8 mouse cellular contexts compared by ENCODE assay signal in the genomic region with DNA sequence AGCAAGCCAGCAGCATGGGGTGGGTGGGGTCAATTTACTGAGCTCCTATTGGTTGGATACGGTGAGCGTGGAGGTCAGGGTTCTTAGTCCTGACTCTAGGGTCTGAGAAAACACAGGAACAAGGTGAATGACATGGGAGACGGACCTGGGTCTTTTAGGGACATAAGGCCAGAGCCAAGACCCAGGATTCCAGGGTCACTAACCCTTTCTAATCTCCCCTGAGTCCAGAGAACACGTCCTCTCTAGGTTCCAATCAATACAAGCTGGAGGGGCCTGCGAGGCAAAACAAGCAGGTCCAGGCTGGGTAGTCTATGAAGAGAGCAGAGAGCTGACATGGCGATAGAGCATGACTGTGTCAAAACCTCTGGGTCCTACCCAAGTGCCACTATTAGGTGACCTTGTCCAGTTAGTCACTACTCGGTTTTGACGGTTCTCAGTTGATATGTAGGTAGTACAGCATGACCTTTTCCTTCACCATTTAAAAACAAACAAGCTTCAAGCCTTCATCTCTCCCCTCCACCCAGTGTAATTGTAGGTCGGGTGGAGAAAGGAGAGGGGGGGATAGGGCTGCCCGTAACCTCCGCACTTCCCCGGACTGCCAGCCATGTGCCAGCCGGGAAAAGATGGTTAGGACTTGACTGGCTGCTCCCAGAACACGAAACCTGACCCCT. TPM values are rescaled to one million over a fixed set of nuclear protein-coding genes. Genes with fewer than 3 reads are reported as not detected.
A peak's percentile ranks its signal among the peaks of the same experiment; 100 is the strongest.
DNase-seq lines count a peak whose midpoint lies in the region; ATAC-seq lines count a peak whose summit lies in the region.

No protein-coding gene starts in this region.

- peak overlapping the region; percentile 91 for H3K9ac ChIP-seq in heart, embryonic 13.5 days
- H3K9ac ChIP-seq in neural tube, embryonic 13.5 days = peak overlapping the region; percentile 82

- H3K9me3 ChIP-seq in heart, embryonic 13.5 days = no peaks in the 10 kb centered on the region
- no peaks in the 10 kb centered on the region for H3K9me3 ChIP-seq in neural tube, embryonic 13.5 days

- H3K4me1 ChIP-seq in heart, embryonic 13.5 days = peaks cover 34% of the 10 kb centered on the region
- peaks cover 36% of the 10 kb centered on the region for H3K4me1 ChIP-seq in neural tube, embryonic 13.5 days (replicated peaks)

- peaks cover 41% of the 10 kb centered on the region for H3K36me3 ChIP-seq in heart, embryonic 13.5 days
- H3K36me3 ChIP-seq in neural tube, embryonic 13.5 days = peaks cover 8% of the 10 kb centered on the region; the same call in 1 of the 2 replicates

- DNase-seq in embryo, embryonic 10.5 days (ENCODE audit: low spot score) = peak; percentile 19
- DNase-seq in embryo, embryonic 10 days (ENCODE audit: low spot score) = no peak
- DNase-seq in adrenal gland, postnatal 10 days = peak; percentile 59
- DNase-seq in kidney, postnatal 14 days = peak; percentile 24
- no peak for DNase-seq in layer of hippocampus, adult 11-12 months (ENCODE audit: low spot score)
- DNase-seq in urinary bladder, adult 2 months (ENCODE audit: low spot score) = no peak

- 8% methylated on average over 14 of the region's 14 CpGs for WGBS in heart, embryonic 13.5 days
- 9% methylated on average over 14 of the region's 14 CpGs for WGBS in neural tube, embryonic 13.5 days

- ATAC-seq in heart, embryonic 13.5 days (ENCODE audit: extremely low read depth, insufficient number of reproducible peaks, low FRiP score, low TSS enrichment) = 0 out of 2 replicates have a peak, but pooled peaks have one; percentile 3
- peak; percentile 17; the same call in 1 of the 2 replicates for ATAC-seq in neural tube, embryonic 13.5 days (ENCODE audit: low read depth)

- peak overlapping the region; percentile 71 for H3K4me3 ChIP-seq in heart, embryonic 13.5 days
- H3K4me3 ChIP-seq in neural tube, embryonic 13.5 days = peak overlapping the region; percentile 64

- H3K27ac ChIP-seq in heart, embryonic 13.5 days (replicated peaks) = peak overlapping the region; percentile 95
- H3K27ac ChIP-seq in neural tube, embryonic 13.5 days (replicated peaks) = peak overlapping the region; percentile 85

- no peaks in the 10 kb centered on the region for H3K27me3 ChIP-seq in heart, embryonic 13.5 days (replicated peaks)
- 0 out of 2 replicates have a peak, but pooled peaks cover 8% of the 10 kb centered on the region for H3K27me3 ChIP-seq in neural tube, embryonic 13.5 days

- peak overlapping the region; percentile 99 for H3K4me2 ChIP-seq in heart, embryonic 13.5 days
- peak overlapping the region; percentile 98 for H3K4me2 ChIP-seq in neural tube, embryonic 13.5 days

RNA-seq across cellular contexts. Expression of a gene that starts 1.4 kb away (rescaled TPM):
- total RNA-seq in adrenal gland, postnatal 10 days (2021) = 100 to 1,000 TPM; 337 to 338 TPM
- polyA plus RNA-seq in heart, embryonic 13.5 days (2015; fragmentation: Nextera tagmentation; extraction: Ambion mirVana) = 223 and 248 TPM in 2 replicates
- polyA plus RNA-seq in neural tube, embryonic 13.5 days (2015; fragmentation: Nextera tagmentation; extraction: Ambion mirVana) = 151 and 159 TPM in 2 replicates
- polyA plus RNA-seq in urinary bladder, adult 2 months (2012; rRNA removed) = 393 and 417 TPM in 2 replicates

RNA-seq across cellular contexts. Expression of a gene that starts 5.7 kb away (rescaled TPM):
- not detected for total RNA-seq in adrenal gland, postnatal 10 days (2021)
- polyA plus RNA-seq in heart, embryonic 13.5 days (2015; fragmentation: Nextera tagmentation; extraction: Ambion mirVana) = not detected in 2 replicates
- polyA plus RNA-seq in neural tube, embryonic 13.5 days (2015; fragmentation: Nextera tagmentation; extraction: Ambion mirVana) = not detected in 2 replicates
- 0.11 TPM in 1 of 2 replicates, not detected in the other for polyA plus RNA-seq in urinary bladder, adult 2 months (2012; rRNA removed)

RNA-seq across cellular contexts. Expression of a gene that starts 10.0 kb away (rescaled TPM):
- not detected for total RNA-seq in adrenal gland, postnatal 10 days (2021)
- not detected in 2 replicates for polyA plus RNA-seq in heart, embryonic 13.5 days (2015; fragmentation: Nextera tagmentation; extraction: Ambion mirVana)
- not detected in 2 replicates for polyA plus RNA-seq in neural tube, embryonic 13.5 days (2015; fragmentation: Nextera tagmentation; extraction: Ambion mirVana)
- polyA plus RNA-seq in urinary bladder, adult 2 months (2012; rRNA removed) = 0.75 and 1.0 TPM in 2 replicates

RNA-seq across cellular contexts. Expression of a gene that starts 19.8 kb away (rescaled TPM):
- total RNA-seq in adrenal gland, postnatal 10 days (2021) = under 1 TPM; 0.24 to 0.97 TPM
- 0.13 and 0.48 TPM in 2 replicates for polyA plus RNA-seq in heart, embryonic 13.5 days (2015; fragmentation: Nextera tagmentation; extraction: Ambion mirVana)
- polyA plus RNA-seq in neural tube, embryonic 13.5 days (2015; fragmentation: Nextera tagmentation; extraction: Ambion mirVana) = 1.3 and 1.5 TPM in 2 replicates
- 1.2 and 2.0 TPM in 2 replicates for polyA plus RNA-seq in urinary bladder, adult 2 months (2012; rRNA removed)

RNA-seq across cellular contexts. Expression of a gene that starts 27.9 kb away (rescaled TPM):
- total RNA-seq in adrenal gland, postnatal 10 days (2021) = 10 to 100 TPM; 29.5 to 34.7 TPM
- 38.3 and 40.5 TPM in 2 replicates for polyA plus RNA-seq in heart, embryonic 13.5 days (2015; fragmentation: Nextera tagmentation; extraction: Ambion mirVana)
- polyA plus RNA-seq in neural tube, embryonic 13.5 days (2015; fragmentation: Nextera tagmentation; extraction: Ambion mirVana) = 69.9 and 78.4 TPM in 2 replicates
- 35.8 and 40.5 TPM in 2 replicates for polyA plus RNA-seq in urinary bladder, adult 2 months (2012; rRNA removed)

Comparison
In these comparisons a context has a peak if more than half of its experiments do, and no peak if none do; other contexts are left out.
1. DNase-seq: peak in embryo, embryonic 10.5 days (single experiment), adrenal gland, postnatal 10 days (single experiment) and kidney, postnatal 14 days (single experiment); none in embryo, embryonic 10 days (single experiment), layer of hippocampus, adult 11-12 months (single experiment) and urinary bladder, adult 2 months (single experiment).